Mouse (Mus musculus) embryonic facial prominence, embryonic 14.5 days (tissue): ENCODE data around the gene Ablim1. TPM values are rescaled to one million over a fixed set of nuclear protein-coding genes. Genes with fewer than 3 reads are reported as not detected.

Experiments
- ATAC-seq: fragments of 200-750 bp; cut with Nextera tagmentation; 2 replicates; pipeline ENCODE4 v1.8.0; 2017; ENCODE audit warnings: low read depth, moderate number of reproducible peaks, moderate TSS enrichment
- DNase-seq: peaks from one replicate; pipeline ENCODE4 v3.0.0-alpha.2; 2015; ENCODE audit warnings: low spot score
- H3K27ac ChIP-seq: fragments of 300-500 bp; sonication (generic); replicated peaks from 2 replicates; pipeline ENCODE4 v1.5.1; 2014; ENCODE audit warnings: low read depth, mild to moderate bottlenecking, low read length, moderate library complexity
- H3K27me3 ChIP-seq: fragments of 300-500 bp; sonication (generic); replicated peaks from 2 replicates; pipeline ENCODE4 v1.6.1; 2014; ENCODE audit warnings: low read length; ENCODE audit not compliant: control insufficient read depth, insufficient read depth
- H3K36me3 ChIP-seq: fragments of 300-500 bp; sonication (generic); 2 replicates; pipeline ENCODE4 v1.6.1; 2014; ENCODE audit warnings: low read length, mixed read lengths; ENCODE audit not compliant: control insufficient read depth, insufficient read depth
- H3K4me1 ChIP-seq: fragments of 300-500 bp; sonication (generic); 2 replicates; pipeline ENCODE4 v1.6.1; 2014; ENCODE audit warnings: antibody characterized with exemption, low read length; ENCODE audit not compliant: control insufficient read depth, insufficient read depth
- H3K4me2 ChIP-seq: fragments of 300-500 bp; sonication (generic); 2 replicates; pipeline ENCODE4 v1.6.1; 2014; ENCODE audit warnings: low read depth, mild to moderate bottlenecking, low read length, moderate library complexity, mixed read lengths
- H3K4me3 ChIP-seq: fragments of 300-500 bp; sonication (generic); 2 replicates; pipeline ENCODE4 v1.5.1; 2014; ENCODE audit warnings: low read depth, mild to moderate bottlenecking, low read length
- H3K9ac ChIP-seq: fragments of 300-500 bp; sonication (generic); 2 replicates; pipeline ENCODE4 v1.6.1; 2014; ENCODE audit warnings: low read depth, mild to moderate bottlenecking, low read length, moderate library complexity, mixed read lengths
- H3K9me3 ChIP-seq: fragments of 300-500 bp; sonication (generic); 2 replicates; pipeline ENCODE4 v1.6.1; 2016; ENCODE audit warnings: low read length; ENCODE audit not compliant: control insufficient read depth
- WGBS: fragments of 180-500 bp; shearing (Covaris S2); extraction: QIAGEN DNeasy Blood & Tissue Kit; methylation state at CpG from one replicate; pipeline ENCODE4 v1.1.7; 2014; 5-methylcytosine and 5-hydroxymethylcytosine counted together
- polyA plus RNA-seq: library from polyadenylated mRNA; unstranded; fragments of >200 nt; fragmentation: Nextera tagmentation; extraction: Ambion mirVana; gene quantifications from 2 replicates; pipeline ENCODE4 v1.2.1, GENCODE M21; 2014

Ablim1 gene
- polyA plus RNA-seq, 1 experiment from 2014 or later: 49.3 TPM

DNA sequence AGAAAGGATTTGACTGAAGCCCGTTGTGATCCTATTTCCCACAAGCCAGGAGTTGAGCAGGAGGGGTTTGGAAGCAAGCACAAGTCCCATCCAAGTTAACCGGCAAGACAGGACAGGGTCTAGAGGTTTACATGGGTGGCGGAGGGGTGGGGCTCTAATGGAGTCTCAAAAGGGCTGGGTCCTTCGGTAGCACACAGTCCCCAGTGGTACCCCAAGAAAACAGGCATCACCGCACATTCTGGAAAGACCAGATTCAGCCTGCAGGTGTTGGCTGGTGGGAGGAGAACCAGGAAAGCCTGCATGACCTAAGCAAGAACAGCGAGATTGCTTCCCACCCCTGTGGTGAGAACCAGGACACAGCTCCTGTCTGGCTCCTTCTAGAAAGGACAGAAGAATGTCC lies 186.7 kb downstream of the Ablim1 start:
- no peak overlapping the region for H3K9ac ChIP-seq
- H3K4me3 ChIP-seq: no peak overlapping the region
- peak; percentile 67 for DNase-seq
- peaks cover 5% of the 10 kb centered on the region; the same call in 1 of the 2 replicates for H3K4me1 ChIP-seq
- no peaks in the 10 kb centered on the region for H3K27me3 ChIP-seq
- peak; percentile 83 for ATAC-seq
- 57% methylated on average over 6 of the region's 6 CpGs for WGBS
- no peak overlapping the region for H3K4me2 ChIP-seq
- H3K27ac ChIP-seq: peak overlapping the region; percentile 59
- no peaks in the 10 kb centered on the region for H3K9me3 ChIP-seq
- no peaks in the 10 kb centered on the region for H3K36me3 ChIP-seq

DNA sequence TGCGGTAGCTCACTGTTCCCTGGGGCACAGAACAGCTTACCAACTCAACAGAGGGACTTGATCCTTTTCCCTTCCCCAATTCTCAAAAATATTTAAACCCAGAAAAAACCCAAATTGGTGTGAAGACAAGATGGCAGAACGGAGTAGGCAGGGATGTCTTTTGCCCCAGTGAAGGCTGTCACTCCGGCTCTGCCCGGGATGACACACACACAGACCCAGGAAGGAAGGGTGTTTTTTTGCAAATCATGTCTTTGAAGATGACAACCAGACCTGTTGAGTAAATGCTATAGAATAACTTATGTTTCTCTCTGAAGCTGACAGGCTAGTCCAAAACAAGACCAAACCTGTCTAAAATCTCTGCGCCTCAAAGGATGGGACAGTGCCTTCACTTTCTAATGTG lies 187.2 kb downstream of the Ablim1 start:
- Histone ChIP-seq H3K27ac (0 out of 2 replicates have a peak overlapping the region, but pooled peaks have one; percentile 44), H3K4me3 (no peak overlapping the region), H3K27me3 (no peaks in the 10 kb centered on the region), H3K36me3 (no peaks in the 10 kb centered on the region), H3K4me2 (no peak overlapping the region), H3K4me1 (peaks cover 5% of the 10 kb centered on the region; the same call in 1 of the 2 replicates), H3K9me3 (no peaks in the 10 kb centered on the region), H3K9ac (no peak overlapping the region)
- DNase-seq (no peak), ATAC-seq (0 out of 2 replicates have a peak, but pooled peaks have one; percentile 6)
- WGBS: 70% methylated on average over 5 of the region's 5 CpGs

DNA sequence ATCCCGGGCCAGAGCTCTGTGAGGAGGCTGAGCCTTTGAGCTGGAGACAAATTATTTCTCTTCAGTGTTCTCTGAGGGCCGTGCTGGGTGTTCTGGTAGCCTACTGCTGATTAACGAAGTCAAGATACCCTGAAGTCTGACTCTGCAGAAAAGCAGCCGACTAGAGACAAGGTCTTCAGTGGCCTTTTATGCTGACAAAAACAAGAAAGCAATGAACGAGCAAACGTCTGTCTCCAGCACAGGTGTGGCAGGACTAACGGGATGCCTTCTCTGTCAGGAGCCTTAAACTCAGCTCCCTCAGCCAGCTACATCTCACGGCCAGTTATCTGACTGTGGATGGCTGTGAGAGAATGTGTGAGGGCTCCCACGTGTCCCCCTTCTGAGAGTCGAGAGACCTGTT lies 187.8 kb downstream of the Ablim1 start:
- no peak for DNase-seq
- H3K9me3 ChIP-seq: no peaks in the 10 kb centered on the region
- no peaks in the 10 kb centered on the region for H3K36me3 ChIP-seq
- no peak overlapping the region for H3K4me2 ChIP-seq
- H3K9ac ChIP-seq: no peak overlapping the region
- H3K27me3 ChIP-seq: no peaks in the 10 kb centered on the region
- no peak for ATAC-seq
- 40% methylated on average over 10 of the region's 10 CpGs for WGBS
- H3K4me3 ChIP-seq: no peak overlapping the region
- H3K27ac ChIP-seq: peak overlapping the region; percentile 44; the same call in 1 of the 2 replicates
- H3K4me1 ChIP-seq: peaks cover 5% of the 10 kb centered on the region; the same call in 1 of the 2 replicates

DNA sequence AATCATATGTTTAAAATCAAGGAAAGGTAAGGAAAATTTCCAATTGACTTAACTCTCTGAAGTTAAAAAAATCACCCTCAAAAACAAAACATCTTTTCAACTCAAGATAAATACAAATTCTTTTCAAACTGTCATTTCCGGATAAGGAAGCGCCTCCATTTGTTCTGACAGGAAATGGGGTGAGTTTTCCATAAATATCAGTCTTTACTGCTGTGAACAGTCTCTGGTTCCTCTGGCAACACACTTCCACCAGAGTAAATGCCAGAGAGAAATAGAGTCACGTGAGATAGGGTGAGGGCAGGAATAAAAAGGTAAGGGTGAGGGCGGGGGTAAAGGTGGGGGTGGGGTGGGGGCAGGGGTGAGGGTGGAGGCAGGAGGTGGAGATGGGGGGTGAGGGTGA lies 189.8 kb downstream of the Ablim1 start:
- no peak overlapping the region for H3K4me3 ChIP-seq
- DNase-seq: no peak

DNA sequence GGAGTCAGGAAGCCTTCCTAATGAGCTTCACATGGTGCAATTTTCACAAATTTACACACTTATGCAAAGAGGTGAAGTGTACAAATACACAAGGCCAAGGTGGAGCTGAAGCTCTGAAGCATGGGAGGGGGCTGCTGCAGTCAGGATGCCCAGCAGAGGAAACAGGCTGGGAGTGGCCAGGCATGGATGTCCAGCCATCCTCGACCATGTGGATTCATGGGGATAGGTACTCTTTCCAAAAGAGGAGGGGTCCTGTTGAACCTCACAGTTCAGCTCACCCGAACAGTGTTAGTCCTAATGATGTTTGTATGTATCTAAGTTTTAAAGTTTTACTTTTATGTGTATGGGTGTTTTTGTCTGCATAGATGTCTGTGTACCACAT lies 190.6 kb downstream of the Ablim1 start:
- H3K9me3 ChIP-seq: no peaks in the 10 kb centered on the region
- H3K4me1 ChIP-seq: peaks cover 16% of the 10 kb centered on the region
- ATAC-seq: no peak
- DNase-seq: no peak
- H3K27me3 ChIP-seq: no peaks in the 10 kb centered on the region
- no peaks in the 10 kb centered on the region for H3K36me3 ChIP-seq
- no peak overlapping the region for H3K9ac ChIP-seq
- peak overlapping the region; percentile 61 for H3K27ac ChIP-seq
- H3K4me3 ChIP-seq: no peak overlapping the region
- no peak overlapping the region for H3K4me2 ChIP-seq
- WGBS: 58% methylated on average over 2 of the region's 2 CpGs

More for the DNA sequence above, 189.8 kb downstream of the Ablim1 start:
- H3K27me3 ChIP-seq: no peaks in the 10 kb centered on the region
- no peak overlapping the region for H3K4me2 ChIP-seq
- H3K9ac ChIP-seq: no peak overlapping the region
- peaks cover 8% of the 10 kb centered on the region for H3K4me1 ChIP-seq
- no peak for ATAC-seq
- H3K27ac ChIP-seq: no peak overlapping the region
- no peaks in the 10 kb centered on the region for H3K36me3 ChIP-seq
- no peaks in the 10 kb centered on the region for H3K9me3 ChIP-seq
- 64% methylated on average over 4 of the region's 4 CpGs for WGBS

DNA sequence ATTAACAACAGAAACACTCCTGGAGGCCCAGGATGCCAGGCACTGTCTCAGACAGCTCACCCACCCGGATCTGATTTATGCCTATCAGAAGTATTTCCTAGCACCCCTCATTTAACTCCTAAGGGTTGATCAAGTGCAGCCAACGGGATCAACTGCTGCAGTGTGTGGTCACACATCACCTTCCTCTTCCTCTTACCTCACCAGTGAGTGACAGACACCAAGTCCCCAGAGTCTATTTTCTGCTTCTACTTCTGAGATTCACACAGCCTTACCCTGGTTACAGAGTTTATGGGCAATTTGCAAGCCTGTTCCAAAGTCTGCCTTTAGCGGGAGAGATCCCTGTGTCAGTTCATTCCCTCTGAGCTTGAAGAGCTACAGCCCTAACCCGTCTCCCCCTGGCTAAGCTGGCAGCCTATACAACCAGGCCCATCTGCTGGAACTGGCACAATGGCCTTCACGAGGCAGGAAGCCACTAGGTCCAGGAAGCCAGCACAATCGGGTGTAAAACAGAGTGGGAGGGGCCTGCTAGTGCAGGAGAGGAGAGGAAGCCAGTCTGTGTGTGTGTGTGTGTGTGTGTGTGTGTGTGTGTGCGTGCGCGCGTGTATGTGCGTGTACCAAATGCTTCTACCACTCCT lies 191.1 kb downstream of the Ablim1 start:
- DNase-seq (peak; percentile 62), ATAC-seq (no peak)
- no peaks in the 10 kb centered on the region for H3K36me3 ChIP-seq
- no peaks in the 10 kb centered on the region for H3K27me3 ChIP-seq
- 48% methylated on average over 11 of the region's 11 CpGs for WGBS
- H3K9ac ChIP-seq: 0 out of 2 replicates have a peak overlapping the region, but pooled peaks have one; percentile 8
- peak overlapping the region; percentile 61 for H3K27ac ChIP-seq
- no peaks in the 10 kb centered on the region for H3K9me3 ChIP-seq
- no peak overlapping the region for H3K4me2 ChIP-seq
- peaks cover 21% of the 10 kb centered on the region for H3K4me1 ChIP-seq
- H3K4me3 ChIP-seq: no peak overlapping the region

DNA sequence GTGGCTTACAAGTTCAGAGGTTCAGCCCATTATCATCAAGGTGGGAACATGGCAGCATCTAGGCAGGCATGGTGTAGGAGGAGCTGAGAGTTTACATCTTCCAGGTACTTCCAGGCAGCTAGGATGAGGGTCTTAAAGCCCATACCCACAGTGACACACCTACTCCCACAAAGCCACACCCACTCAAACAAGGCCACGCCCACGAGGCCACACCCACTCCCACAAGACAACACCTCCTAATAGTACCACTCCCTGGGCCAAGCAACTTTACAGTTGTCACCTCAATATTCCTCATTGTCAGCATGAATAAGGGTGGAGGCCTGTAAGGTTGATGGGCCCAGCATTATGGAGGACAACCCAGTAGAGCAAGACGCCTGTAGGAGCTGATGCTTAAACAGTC lies 192.5 kb downstream of the Ablim1 start:
- H3K27ac ChIP-seq: no peak overlapping the region
- WGBS: 81% methylated on average over 3 of the region's 3 CpGs
- no peak overlapping the region for H3K9ac ChIP-seq
- no peak overlapping the region for H3K4me2 ChIP-seq
- DNase-seq: no peak
- no peak overlapping the region for H3K4me3 ChIP-seq
- ATAC-seq: no peak
- H3K36me3 ChIP-seq: no peaks in the 10 kb centered on the region
- no peaks in the 10 kb centered on the region for H3K9me3 ChIP-seq
- H3K27me3 ChIP-seq: no peaks in the 10 kb centered on the region
- peaks cover 28% of the 10 kb centered on the region for H3K4me1 ChIP-seq

DNA sequence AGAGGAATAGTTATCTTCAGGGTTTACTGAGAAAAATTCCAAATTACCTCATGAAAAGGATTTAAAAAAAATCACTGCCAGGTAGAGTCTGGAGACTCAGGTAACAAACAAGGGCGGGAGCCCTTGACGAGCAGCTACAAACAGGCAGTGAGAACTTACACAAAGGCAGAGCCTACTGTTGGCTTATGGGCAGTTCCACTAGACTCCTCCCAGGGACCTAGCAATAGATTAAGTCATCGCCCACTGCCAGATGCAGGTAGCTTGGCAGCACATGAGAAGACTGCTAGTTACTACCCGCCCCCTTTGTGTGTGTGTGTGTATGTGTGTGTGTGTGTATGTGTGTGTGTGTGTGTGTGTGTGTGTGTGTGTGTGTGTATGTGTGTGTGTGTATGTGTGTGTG lies 193.7 kb downstream of the Ablim1 start:
- Histone ChIP-seq H3K4me2 (no peak overlapping the region), H3K36me3 (no peaks in the 10 kb centered on the region), H3K27me3 (no peaks in the 10 kb centered on the region), H3K27ac (no peak overlapping the region), H3K9me3 (no peaks in the 10 kb centered on the region), H3K4me3 (no peak overlapping the region), H3K9ac (no peak overlapping the region), H3K4me1 (peaks cover 34% of the 10 kb centered on the region)
- WGBS: 83% methylated on average over 4 of the region's 4 CpGs
- peak; percentile 71 for DNase-seq
- ATAC-seq: 0 out of 2 replicates have a peak, but pooled peaks have one; percentile 41

DNA sequence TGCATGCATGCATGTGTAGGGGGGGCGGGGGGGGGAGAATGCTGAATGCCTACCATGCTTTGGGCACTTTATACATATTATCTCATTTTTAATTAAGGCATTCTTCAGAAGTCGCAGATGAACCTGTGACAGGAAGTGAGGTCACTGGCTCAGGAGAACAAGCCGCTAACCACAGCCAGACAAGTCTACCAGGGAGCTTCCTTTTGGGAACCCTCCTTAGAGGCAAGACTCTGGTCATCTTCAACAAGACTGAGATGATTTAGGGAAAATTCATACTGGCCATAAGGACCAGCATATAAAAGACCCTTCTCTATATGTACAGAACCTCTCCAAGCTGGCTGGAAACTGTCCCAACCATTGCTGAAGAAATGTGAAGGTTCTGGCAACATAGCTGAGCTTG lies 195.1 kb downstream of the Ablim1 start:
- peak overlapping the region; percentile 58; the same call in 1 of the 2 replicates for H3K4me2 ChIP-seq
- WGBS: 46% methylated on average over 3 of the region's 3 CpGs
- H3K36me3 ChIP-seq: no peaks in the 10 kb centered on the region
- no peak for ATAC-seq
- H3K27me3 ChIP-seq: no peaks in the 10 kb centered on the region
- no peak overlapping the region for H3K9ac ChIP-seq
- peaks cover 34% of the 10 kb centered on the region for H3K4me1 ChIP-seq
- no peak for DNase-seq
- no peaks in the 10 kb centered on the region for H3K9me3 ChIP-seq
- H3K27ac ChIP-seq: peak overlapping the region; percentile 85; the same call in 1 of the 2 replicates
- no peak overlapping the region for H3K4me3 ChIP-seq
